Mouse (Mus musculus) Patski (cell line): ENCODE measurements around the gene Krt75. TPM values are rescaled to one million over a fixed set of nuclear protein-coding genes. Genes with fewer than 3 reads are reported as not detected.

Experiments used
- polyA plus RNA-seq: library from polyadenylated mRNA; unstranded; gene quantifications from one replicate; pipeline ENCODE4 v1.2.3, GENCODE M21; 2021

Gene Krt75
- polyA plus RNA-seq, 1 experiment from 2014 or later, result not detected

Other genes with a start within 250 kb of the Krt75 start
- gene Krt80, start 203.7 kb downstream of the Krt75 start, polyA plus RNA-seq, result 16.7 TPM
- 5.1 TPM for gene Krt7, start 162.9 kb downstream of the Krt75 start, polyA plus RNA-seq
- not detected for gene Krt87, start 135.1 kb downstream of the Krt75 start, polyA plus RNA-seq
- gene Krt88, start 126.2 kb downstream of the Krt75 start, polyA plus RNA-seq, result not detected
- not detected for gene Krt81, start 110.2 kb downstream of the Krt75 start, polyA plus RNA-seq
- gene Krt86, start 100.4 kb downstream of the Krt75 start, polyA plus RNA-seq, result not detected
- gene Krt83, start 82.4 kb downstream of the Krt75 start, polyA plus RNA-seq, result not detected
- not detected for gene Gm49425, start 56.6 kb downstream of the Krt75 start, polyA plus RNA-seq
- gene Krt84, start 41.1 kb downstream of the Krt75 start, polyA plus RNA-seq, result not detected
- gene Krt82, start 23.2 kb downstream of the Krt75 start, polyA plus RNA-seq, result not detected
- 0.27 TPM for gene Krt90, start 11.0 kb downstream of the Krt75 start, polyA plus RNA-seq
- not detected for gene Gm5414, start 54.3 kb upstream of the Krt75 start, polyA plus RNA-seq
- gene Gm5478, start 73.5 kb upstream of the Krt75 start, polyA plus RNA-seq, result not detected
- gene Krt6b, start 106.4 kb upstream of the Krt75 start, polyA plus RNA-seq, result not detected
- gene Krt6a, start 120.4 kb upstream of the Krt75 start, polyA plus RNA-seq, result not detected
- gene Krt5, start 139.0 kb upstream of the Krt75 start, polyA plus RNA-seq, result 0.03 TPM
- gene Krt71, start 169.2 kb upstream of the Krt75 start, polyA plus RNA-seq, result not detected
- not detected for gene Krt72, start 212.6 kb upstream of the Krt75 start, polyA plus RNA-seq
- not detected for gene Krt73, start 228.4 kb upstream of the Krt75 start, polyA plus RNA-seq
- not detected for gene Krt2, start 244.3 kb upstream of the Krt75 start, polyA plus RNA-seq